Mouse (Mus musculus) heart, postnatal 4 days (tissue): Measurements from ENCODE around the gene Ifitm3. TPM values are rescaled to one million over a fixed set of nuclear protein-coding genes. Genes with fewer than 3 reads are reported as not detected.
"Not testable (repeated sequence)": the region's sequence is repeated elsewhere in the genome, so short reads cannot be mapped to it uniquely, and the experiment has no call there.

Experiments used
- DNase-seq: peaks from one replicate; pipeline ENCODE4 v3.0.0; 2021
- total RNA-seq, 2 experiments: library from RNA; stranded (reverse); gene quantifications; 2 replicates each; pipeline ENCODE4 v1.2.3; 2021

Ifitm3 gene
- total RNA-seq, 2 experiments from 2014 or later: 79.3 to 83.8 TPM

DNA sequence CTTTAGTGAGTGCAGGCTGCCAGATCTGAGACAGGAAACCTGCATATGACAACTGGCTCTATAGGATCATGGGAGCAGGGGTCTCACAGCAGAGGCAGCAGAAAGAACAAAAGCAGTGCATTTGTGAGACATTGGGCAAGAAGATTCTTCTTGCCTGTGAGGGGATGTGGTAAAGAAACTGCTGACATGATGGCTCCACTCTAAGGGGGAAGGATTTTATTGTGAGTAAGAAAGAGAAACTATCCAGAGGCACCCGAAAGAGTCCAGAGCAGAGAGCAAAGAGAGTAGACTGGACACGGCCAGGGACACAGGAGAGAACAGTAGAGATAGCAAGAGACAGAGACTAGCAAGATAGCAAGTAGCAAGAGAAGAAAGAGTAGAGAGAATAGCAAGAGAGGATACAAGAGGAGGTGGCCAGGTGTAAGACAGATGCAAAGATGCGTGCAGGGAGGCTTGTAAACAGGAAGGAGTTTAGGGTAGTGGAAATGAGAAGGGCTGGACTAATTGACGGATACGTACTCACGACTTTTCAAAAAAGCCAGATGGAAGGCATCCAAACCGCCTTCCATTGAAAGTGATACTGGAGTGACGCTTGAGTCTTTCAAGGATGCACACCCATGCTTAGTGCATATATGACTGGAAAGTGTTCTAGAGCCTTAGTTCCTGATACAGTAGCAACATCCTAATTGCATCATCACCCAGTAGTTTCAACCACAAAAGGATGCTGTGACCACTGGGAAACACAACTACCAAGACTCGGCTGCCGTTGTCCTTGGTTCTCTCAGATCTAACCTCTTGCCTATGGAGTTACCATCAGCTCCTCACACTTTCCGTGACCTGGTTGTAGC, 11.5 kb downstream of the Ifitm3 start:
- DNase-seq: no peak

- no peak for DNase-seq
These were observed 12.8 kb downstream of the Ifitm3 start for GRCm38 (mm10) chr7:140997817-140998216.

- no peak for DNase-seq
These were observed 19.4 kb downstream of the Ifitm3 start for GRCm38 (mm10) chr7:140991117-140991689.

DNA sequence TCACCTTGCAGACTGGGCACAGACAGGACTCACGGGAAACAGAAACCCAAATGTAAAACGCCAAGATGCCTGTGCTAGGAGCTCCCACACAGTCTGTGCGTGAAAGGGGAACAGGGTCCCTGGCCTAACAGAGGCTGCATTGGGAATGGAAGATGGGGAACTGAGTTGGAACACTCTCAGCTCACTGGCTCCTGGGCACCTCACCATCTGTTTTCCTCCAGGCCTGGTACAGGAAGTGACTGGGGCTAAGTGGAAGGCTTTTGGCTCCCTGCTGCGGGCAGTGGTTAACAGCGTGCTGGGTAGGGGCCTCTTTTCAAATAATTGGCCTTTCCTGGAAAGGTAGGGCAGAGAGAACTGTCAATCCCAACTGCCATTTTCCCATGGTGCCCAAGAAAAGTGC, 19.9 kb downstream of the Ifitm3 start:
- DNase-seq: no peak

DNA sequence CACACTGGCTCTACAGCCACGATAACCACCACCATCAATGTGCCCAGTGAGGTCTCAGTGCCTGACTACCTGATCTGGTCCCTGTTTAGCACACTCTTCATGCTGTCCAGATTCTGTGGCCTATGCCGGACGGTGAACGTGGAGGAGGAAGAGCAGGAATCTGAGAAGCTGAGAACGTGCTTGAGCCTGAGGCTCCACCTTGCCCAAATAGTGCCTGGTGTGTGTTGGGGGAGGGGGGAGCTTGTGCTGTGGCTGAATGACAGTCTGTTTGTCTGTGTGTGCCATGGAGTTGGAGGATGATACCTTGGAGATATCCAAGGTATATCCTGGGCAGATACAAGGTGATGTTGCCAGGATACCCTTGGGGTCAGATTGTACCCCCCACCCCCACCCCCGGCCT, 20.4 kb downstream of the Ifitm3 start:
- no peak for DNase-seq

- no peak for DNase-seq
These were observed 21.5 kb downstream of the Ifitm3 start for GRCm38 (mm10) chr7:140989022-140989421.

- DNase-seq: no peak
These were observed 23.1 kb downstream of the Ifitm3 start for GRCm38 (mm10) chr7:140987182-140988138.

DNA sequence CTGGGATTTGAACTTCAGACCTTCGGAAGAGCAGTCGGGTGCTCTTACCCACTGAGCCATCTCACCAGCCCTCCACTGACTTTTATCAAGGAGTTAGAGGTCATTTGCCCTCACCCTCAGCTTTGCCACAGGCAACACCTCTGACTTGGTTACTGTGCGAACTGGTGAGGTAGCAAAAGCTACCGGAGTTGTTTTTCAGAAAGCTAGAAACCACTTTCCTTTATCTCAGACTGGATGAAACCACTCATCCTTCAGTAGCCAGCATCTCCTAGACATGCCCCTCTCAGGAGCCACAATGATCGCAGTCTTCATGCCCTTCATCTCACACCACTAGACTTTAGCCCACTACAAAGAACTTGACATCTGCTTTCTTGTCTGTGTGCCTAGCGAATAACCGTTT, 27.6 kb downstream of the Ifitm3 start:
- DNase-seq: no peak

DNA sequence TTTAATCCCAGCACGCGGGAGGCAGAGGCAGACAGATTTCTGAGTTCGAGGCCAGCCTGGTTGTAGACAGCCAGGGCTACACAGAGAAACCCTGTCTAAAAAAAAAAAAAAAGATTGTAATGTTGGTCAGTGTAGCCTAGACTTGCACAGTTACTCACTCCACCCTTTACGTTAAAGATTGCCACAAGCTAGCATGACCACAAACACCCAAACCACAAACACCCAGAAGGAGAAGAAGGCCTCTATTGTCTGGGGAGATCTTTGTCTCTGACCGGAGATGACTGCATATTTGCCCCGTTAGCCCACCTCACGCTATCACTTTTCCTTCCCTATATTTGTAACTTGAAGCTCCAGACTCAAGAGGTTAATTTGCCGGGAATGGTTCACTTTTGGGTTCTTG, 28.9 kb downstream of the Ifitm3 start:
- DNase-seq: no peak

DNA sequence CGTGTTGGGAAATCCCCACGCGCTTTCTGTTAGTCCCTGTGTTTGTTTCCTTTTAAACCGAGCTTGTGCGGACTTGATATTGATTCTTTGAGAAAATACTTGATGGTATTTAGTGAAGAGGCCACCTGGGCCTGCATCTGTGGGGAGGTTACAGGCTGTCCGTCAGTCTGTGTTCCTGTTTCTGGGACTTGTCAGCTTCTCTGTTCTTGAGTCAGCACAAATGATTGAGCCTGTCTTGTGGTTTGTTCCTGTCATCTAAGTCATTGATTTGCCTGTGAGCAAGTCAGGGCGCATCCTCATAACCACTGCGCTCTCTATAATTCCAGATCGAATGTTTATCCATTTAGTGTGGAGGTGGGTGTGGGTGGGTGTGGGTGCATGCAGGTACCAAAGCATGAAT, 33.9 kb downstream of the Ifitm3 start:
- not testable (repeated sequence) for DNase-seq

DNA sequence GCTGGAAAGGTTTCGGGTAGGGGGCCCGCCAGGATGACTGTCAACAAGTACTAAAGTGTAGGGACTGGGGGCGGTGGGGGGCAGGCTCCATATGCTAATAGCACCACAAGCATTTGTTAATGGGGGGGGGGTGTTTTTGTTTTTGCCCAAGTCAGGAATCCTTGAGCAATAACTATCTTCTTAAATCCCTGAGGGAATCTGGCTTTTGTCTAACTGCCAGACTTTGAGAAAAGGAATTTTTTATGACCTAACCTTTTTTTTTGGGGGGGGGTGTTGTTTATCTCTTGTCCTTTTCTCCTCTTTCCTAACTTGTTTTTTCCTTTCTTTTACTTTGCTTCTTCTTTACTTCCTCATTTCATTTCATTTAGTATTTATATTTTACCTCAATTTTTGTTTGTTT, 35.1 kb downstream of the Ifitm3 start:
- no peak for DNase-seq

DNA sequence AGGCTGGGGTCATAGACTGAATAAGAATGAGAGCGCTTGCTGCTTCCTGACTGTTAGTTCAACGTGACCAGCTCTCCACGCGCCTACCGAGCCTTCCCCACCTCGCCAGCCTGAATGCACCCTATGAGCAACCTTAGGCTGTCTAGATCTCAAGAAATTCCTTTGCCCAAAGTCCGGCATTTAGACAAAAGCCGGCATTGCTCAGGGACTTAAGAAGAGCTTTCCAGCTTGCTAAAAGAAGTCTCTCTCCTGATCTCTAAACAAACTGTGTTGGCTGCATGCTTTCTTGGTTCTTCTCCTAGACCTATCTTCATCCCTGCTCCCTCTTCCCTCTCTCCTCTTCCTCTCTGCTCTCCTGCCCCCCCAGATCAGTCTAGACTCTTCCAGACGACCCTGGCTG, 35.6 kb downstream of the Ifitm3 start:
- no peak for DNase-seq

GRCm38 (mm10) chr7:140973396-140974165, 37.0 kb downstream of the Ifitm3 start:
- DNase-seq: no peak

GRCm38 (mm10) chr7:140971479-140972171, 38.9 kb downstream of the Ifitm3 start:
- peak; percentile 48 for DNase-seq

DNA sequence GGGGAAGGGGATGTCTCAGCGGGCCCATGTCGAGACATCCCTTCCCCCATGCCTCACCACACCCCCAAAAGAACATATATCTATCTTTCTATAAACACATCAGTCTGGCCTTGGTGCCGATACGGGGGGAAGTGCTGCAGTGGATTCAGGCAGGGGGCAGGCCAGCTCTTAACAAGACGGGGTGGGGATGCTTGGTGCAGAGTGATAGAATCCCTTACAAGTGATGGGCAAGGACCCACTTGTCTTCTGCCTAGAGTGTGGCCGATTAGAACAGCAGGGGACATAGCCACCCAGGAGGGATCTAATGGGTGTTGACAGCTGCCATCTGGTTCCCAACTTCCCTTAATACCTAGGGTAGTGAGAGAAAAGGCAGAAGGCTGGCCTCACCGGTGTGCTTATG, 39.6 kb downstream of the Ifitm3 start:
- no peak for DNase-seq

DNA sequence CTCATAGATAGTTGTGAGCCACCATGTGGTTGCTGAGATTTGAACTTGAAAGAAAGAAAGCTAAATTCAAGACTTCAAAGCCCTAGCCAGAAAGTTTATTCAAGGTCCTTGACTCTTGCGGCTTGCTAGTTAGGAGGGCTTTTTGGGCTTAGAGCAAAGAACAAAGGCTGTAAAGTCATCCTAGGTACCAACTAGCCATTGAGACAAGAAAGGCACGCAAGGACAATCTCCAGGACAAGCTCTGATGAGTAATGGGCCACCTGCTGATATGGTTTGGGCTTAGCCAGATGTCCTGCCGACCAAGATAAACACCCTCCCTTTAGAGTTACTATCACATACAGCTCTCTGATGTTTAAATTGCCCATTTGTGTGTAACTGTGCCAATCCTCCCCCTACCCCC, 41.9 kb downstream of the Ifitm3 start:
- not testable (repeated sequence) for DNase-seq

- DNase-seq: no peak
These were observed 42.5 kb downstream of the Ifitm3 start for GRCm38 (mm10) chr7:140967862-140968591.

- DNase-seq: no peak
These were observed 43.6 kb downstream of the Ifitm3 start, which contains the start of gene Ifitm1 for GRCm38 (mm10) chr7:140966921-140967320. Gene Ifitm1 (plus strand): TSS chr7:140967221.

GRCm38 (mm10) chr7:140962733-140963132, 47.8 kb downstream of the Ifitm3 start:
- DNase-seq: no peak

GRCm38 (mm10) chr7:140961416-140961815, 49.2 kb downstream of the Ifitm3 start:
- DNase-seq: no peak

DNA sequence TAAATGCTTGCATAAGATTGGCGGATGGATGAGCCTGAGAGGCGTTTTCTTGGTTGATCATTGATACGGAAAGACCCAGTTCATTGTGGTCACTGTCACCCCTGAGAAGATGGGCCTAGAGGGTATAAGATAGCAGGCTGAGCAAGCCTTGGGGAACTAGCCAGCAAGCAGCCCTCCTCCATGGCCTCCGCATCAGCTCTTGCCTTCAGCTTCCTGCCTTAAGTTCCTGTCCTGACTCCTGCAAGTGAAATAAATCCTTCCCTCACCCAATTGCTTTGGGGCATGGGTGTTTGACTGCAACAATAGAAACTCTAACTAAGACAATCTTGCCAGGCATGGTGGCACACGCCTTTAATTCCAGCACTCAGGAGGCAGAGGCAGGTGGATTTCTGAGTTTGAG, 50.5 kb downstream of the Ifitm3 start:
- no peak for DNase-seq
